Mouse (Mus musculus) CH12.LX (cell line): ENCODE measurements around the gene Sun3. TPM values are rescaled to one million over a fixed set of nuclear protein-coding genes. Genes with fewer than 3 reads are reported as not detected.

Experiments used
- DNase-seq: peaks from one replicate; pipeline ENCODE4 v3.0.0-alpha.2; 2013; ENCODE audit errors: extremely low read depth
- H3K27ac ChIP-seq: 2 replicates; pipeline ENCODE4 v1.5.1; 2012; ENCODE audit warnings: low read depth, mild to moderate bottlenecking, control low read depth, moderate library complexity; ENCODE audit not compliant: insufficient read depth
- H3K27me3 ChIP-seq: replicated peaks from 2 replicates; pipeline ENCODE3; 2012; ENCODE audit warnings: inconsistent platforms
- H3K36me3 ChIP-seq, 2 experiments: replicated peaks in 1 of 2; 2 replicates each; pipeline versions ENCODE3 to v1.6.1; 2012; ENCODE audit warnings: inconsistent platforms in 1 of 2, low read length in 1 of 2, mild to moderate bottlenecking in 1 of 2, mixed read lengths in 1 of 2, moderate library complexity in 1 of 2; ENCODE audit not compliant: control insufficient read depth in 1 of 2, insufficient read depth in 1 of 2
- H3K4me1 ChIP-seq, 2 experiments: 2 replicates each; pipeline ENCODE4 v1.6.1; 2012; ENCODE audit warnings: inconsistent platforms in 1 of 2, moderate library complexity in 1 of 2; ENCODE audit not compliant: insufficient read depth in 2 of 2, control insufficient read depth in 1 of 2
- H3K4me2 ChIP-seq: 2 replicates; pipeline ENCODE4 v1.6.1; 2012; ENCODE audit warnings: low read depth, mild to moderate bottlenecking, control low read depth; ENCODE audit not compliant: poor library complexity, insufficient read depth, severe bottlenecking
- H3K4me3 ChIP-seq, 3 experiments: fragments of 150-350 bp in 1 of 3; sonication (generic) in 1 of 3; replicated peaks in 1 of 3; 2 replicates each; pipeline versions ENCODE3 to v1.5.1; 2011 to 2012; ENCODE audit warnings: low read depth in 2 of 3, low read length in 2 of 3, mild to moderate bottlenecking in 2 of 3, moderate library complexity in 2 of 3, control low read depth in 1 of 3, improper control_type of control experiment in 1 of 3, inconsistent platforms in 1 of 3, mixed read lengths in 1 of 3; ENCODE audit not compliant: poor library complexity in 1 of 3
- H3K79me2 ChIP-seq: replicated peaks from 2 replicates; pipeline ENCODE4 v1.6.1; 2012; ENCODE audit warnings: mild to moderate bottlenecking, moderate library complexity; ENCODE audit not compliant: control insufficient read depth, poor library complexity, insufficient read depth, severe bottlenecking; ENCODE audit errors: extremely low read depth
- H3K9ac ChIP-seq: 2 replicates; pipeline ENCODE4 v1.6.1; 2012; ENCODE audit warnings: low read depth, mild to moderate bottlenecking, control low read depth, moderate library complexity; ENCODE audit not compliant: insufficient read depth
- H3K9me3 ChIP-seq: replicated peaks from 2 replicates; pipeline ENCODE3; 2012; ENCODE audit warnings: low read length, inconsistent platforms, mixed read lengths
- BHLHE40 ChIP-seq: IDR thresholded peaks from 2 replicates; pipeline ENCODE4 v1.6.1; 2011; ENCODE audit warnings: mild to moderate bottlenecking, low read depth, low read length, improper control_type of control experiment
- CHD2 ChIP-seq: IDR thresholded peaks from 2 replicates; pipeline ENCODE4 v1.6.1; 2011; ENCODE audit warnings: low read length, improper control_type of control experiment
- CTCF ChIP-seq, 2 experiments: IDR thresholded peaks in 1 of 2; conservative IDR thresholded peaks in 1 of 2; 2 replicates each; pipeline ENCODE4 v1.5.1; 2011 to 2012; ENCODE audit warnings: low read depth in 2 of 2, low read length in 2 of 2, improper control_type of control experiment in 1 of 2, inconsistent platforms in 1 of 2, mild to moderate bottlenecking in 1 of 2, moderate library complexity in 1 of 2
- E2F4 ChIP-seq: IDR thresholded peaks from 2 replicates; pipeline ENCODE4 v1.6.1; 2011; ENCODE audit warnings: low read depth, low read length, improper control_type of control experiment; ENCODE audit not compliant: insufficient replicate concordance
- EP300 ChIP-seq: IDR thresholded peaks from 2 replicates; pipeline ENCODE4 v1.6.1; 2011; ENCODE audit warnings: low read length, improper control_type of control experiment
- ETS1 ChIP-seq: conservative IDR thresholded peaks from 2 replicates; pipeline ENCODE4 v1.6.1; 2012; ENCODE audit warnings: low read depth, mild to moderate bottlenecking, inconsistent platforms, low read length, improper control_type of control experiment, moderate library complexity
- HCFC1 ChIP-seq: IDR thresholded peaks from 2 replicates; pipeline ENCODE4 v1.6.1; 2012; ENCODE audit warnings: low read depth, mild to moderate bottlenecking, inconsistent platforms, low read length, improper control_type of control experiment
- IRF4 ChIP-seq: IDR thresholded peaks from 2 replicates; pipeline ENCODE4 v1.6.1; 2014; ENCODE audit warnings: low read depth, mild to moderate bottlenecking, inconsistent platforms, low read length, improper control_type of control experiment
- MAFK ChIP-seq: IDR thresholded peaks from 2 replicates; pipeline ENCODE4 v1.6.1; 2011; ENCODE audit warnings: low read length, improper control_type of control experiment; ENCODE audit not compliant: insufficient replicate concordance
- MAX ChIP-seq: IDR thresholded peaks from 2 replicates; pipeline ENCODE4 v1.6.1; 2011; ENCODE audit warnings: low read length, improper control_type of control experiment
- MAZ ChIP-seq: IDR thresholded peaks from 2 replicates; pipeline ENCODE4 v1.6.1; 2012; ENCODE audit warnings: low read depth, mild to moderate bottlenecking, inconsistent platforms, low read length, improper control_type of control experiment, moderate library complexity
- MEF2A ChIP-seq: IDR thresholded peaks from 2 replicates; pipeline ENCODE4 v1.6.1; 2014; ENCODE audit warnings: low read depth, mild to moderate bottlenecking, inconsistent platforms, low read length, improper control_type of control experiment, borderline replicate concordance
- MXI1 ChIP-seq: IDR thresholded peaks from 2 replicates; pipeline ENCODE4 v1.6.1; 2011; ENCODE audit warnings: mild to moderate bottlenecking, low read depth, low read length, improper control_type of control experiment
- NELFE ChIP-seq: IDR thresholded peaks from 2 replicates; pipeline ENCODE4 v1.6.1; 2011; ENCODE audit warnings: low read depth, low read length, improper control_type of control experiment
- NRF1 ChIP-seq: IDR thresholded peaks from 2 replicates; pipeline ENCODE4 v1.6.1; 2014; ENCODE audit warnings: low read depth, mild to moderate bottlenecking, inconsistent platforms, low read length, improper control_type of control experiment, moderate library complexity
- POLR2A ChIP-seq: IDR thresholded peaks from 2 replicates; pipeline ENCODE4 v1.6.1; 2011; ENCODE audit warnings: low read depth, mild to moderate bottlenecking, improper control_type of control experiment, low read length
- POLR2AphosphoS2 ChIP-seq: IDR thresholded peaks from 2 replicates; pipeline ENCODE4 v1.6.1; 2011; ENCODE audit warnings: low read depth, low read length, improper control_type of control experiment
- SMC3 ChIP-seq: IDR thresholded peaks from 2 replicates; pipeline ENCODE4 v1.6.1; 2011; ENCODE audit warnings: low read depth, low read length, improper control_type of control experiment
- TBP ChIP-seq: conservative IDR thresholded peaks from 2 replicates; pipeline ENCODE4 v1.6.1; 2011; ENCODE audit warnings: low read depth, low read length, improper control_type of control experiment
- TCF12 ChIP-seq: IDR thresholded peaks from 2 replicates; pipeline ENCODE4 v1.6.1; 2014; ENCODE audit warnings: low read depth, mild to moderate bottlenecking, inconsistent platforms, low read length, improper control_type of control experiment
- UBTF ChIP-seq: IDR thresholded peaks from 2 replicates; pipeline ENCODE4 v1.6.1; 2012; ENCODE audit warnings: low read depth, mild to moderate bottlenecking, inconsistent platforms, low read length, improper control_type of control experiment, moderate library complexity
- ZC3H11A ChIP-seq: IDR thresholded peaks from 2 replicates; pipeline ENCODE4 v1.6.1; 2012; ENCODE audit warnings: low read depth, mild to moderate bottlenecking, inconsistent platforms, low read length, improper control_type of control experiment
- ZKSCAN1 ChIP-seq: IDR thresholded peaks from 2 replicates; pipeline ENCODE4 v1.6.1; 2012; ENCODE audit warnings: low read depth, inconsistent platforms, low read length, improper control_type of control experiment, borderline replicate concordance
- ZMIZ1 ChIP-seq: IDR thresholded peaks from 2 replicates; pipeline ENCODE4 v1.6.1; 2012; ENCODE audit warnings: low read depth, mild to moderate bottlenecking, inconsistent platforms, low read length, improper control_type of control experiment
- dilution Hi-C: fragments of 300-500 bp; cut with MboI; formaldehyde crosslinking; loops from 2 replicates; pipeline ENCODE4 v1.14.3; 2020; ENCODE audit warnings: low sequenced_read_pairs; ENCODE audit not compliant: extremely low pct_unique_long_range_greater_than_20kb, extremely low pct_ligation_motif_present
- in situ Hi-C: fragments of 300-500 bp; cut with MboI; formaldehyde crosslinking; loops from 3 replicates; pipeline ENCODE4 v1.14.3; 2019; ENCODE audit warnings: low sequenced_read_pairs, low pct_ligation_motif_present, low pct_unique_long_range_greater_than_20kb, mixed read lengths
- polyA plus RNA-seq: library from polyadenylated mRNA; unstranded; fragments of >175 nt; gene quantifications from 2 replicates; pipeline ENCODE4 v1.2.1, GENCODE M21; 2012; ENCODE audit warnings: low read depth; ENCODE audit not compliant: insufficient read length
- total RNA-seq, 2 experiments: library from RNA; depleted of rRNA; stranded (reverse); fragments of 300-350 nt in 1 of 2; fragments of >200 nt in 1 of 2; gene quantifications; 2 replicates each; pipeline ENCODE4 v1.2.3; 2012 to 2014

Sun3 gene
- total and polyA plus RNA-seq, 3 experiments = not detected

GRCm38 (mm10) chr11:9018491-9019267, 30.1 kb downstream of the Sun3 start:
- dilution Hi-C loops = no loop called here
- no peak overlapping the region for H3K9ac ChIP-seq
- peaks cover 88% of the 10 kb centered on the region for H3K27me3 ChIP-seq

GRCm38 (mm10) chr11:9014740-9015139, 34.1 kb downstream of the Sun3 start:
- Histone ChIP-seq H3K4me3 (no peak overlapping the region), H3K36me3 (peaks cover 0 to under 1% of the 10 kb centered on the region in 2 experiments), H3K9me3 (no peaks in the 10 kb centered on the region), H3K4me1 (peaks cover 2 to 6% of the 10 kb centered on the region in 2 experiments; a peak in 3 of 4 replicates)
- TF ChIP-seq CTCF (conservative IDR thresholded peaks at IDR 0.05 in 1 of 2, IDR thresholded peaks at IDR 0.05 in 1 of 2; ENCODE audit: low read depth in 2 of 2, low read length in 2 of 2) (no peak), POLR2A (no peak), TBP (no peak), MAX (no peak), EP300 (no peak), NRF1 (no peak), MEF2A (no peak), E2F4 (no peak), SMC3 (no peak), BHLHE40 (no peak), CHD2 (no peak)
- TF ChIP-seq, all 38 proteins: peak for 0
- no peak overlapping the region for H3K9ac ChIP-seq
- DNase-seq = no peak
- peaks cover 67% of the 10 kb centered on the region for H3K27me3 ChIP-seq
- H3K27ac ChIP-seq = no peak overlapping the region
- in situ Hi-C loops = no loop called here
- dilution Hi-C loops = no loop called here
- H3K4me2 ChIP-seq = no peak overlapping the region
- H3K79me2 ChIP-seq = peaks cover 6% of the 10 kb centered on the region

More at GRCm38 (mm10) chr11:9018491-9019267, 30.1 kb downstream of the Sun3 start:
- Histone ChIP-seq H3K9me3 (no peaks in the 10 kb centered on the region), H3K36me3 (no peaks in the 10 kb centered on the region), H3K4me3 (no peak overlapping the region), H3K4me1 (0 out of 4 replicates have a peak, but pooled peaks cover 0 to 4% of the 10 kb centered on the region in 2 experiments), H3K4me2 (no peak overlapping the region), H3K79me2 (no peaks in the 10 kb centered on the region), H3K27ac (no peak overlapping the region)
- DNase-seq = no peak
- TF ChIP-seq E2F4 = no peak
- TF ChIP-seq MXI1 = no peak
- no peak for TF ChIP-seq ZC3H11A
- TF ChIP-seq MAZ = no peak
- no peak for TF ChIP-seq MAX
- TF ChIP-seq MAFK = no peak
- TF ChIP-seq CTCF (conservative IDR thresholded peaks at IDR 0.05 in 1 of 2, IDR thresholded peaks at IDR 0.05 in 1 of 2; ENCODE audit: low read depth in 2 of 2, low read length in 2 of 2) = no peak
- no peak for TF ChIP-seq HCFC1
- TF ChIP-seq TCF12 = no peak
- TF ChIP-seq NELFE = no peak
- no peak for TF ChIP-seq ETS1
- no peak for TF ChIP-seq ZKSCAN1
- no peak for TF ChIP-seq UBTF
- TF ChIP-seq IRF4 = no peak
- no peak for TF ChIP-seq SMC3
- TF ChIP-seq POLR2AphosphoS2 = no peak
- no peak for TF ChIP-seq ZMIZ1
- in situ Hi-C loops = no loop called here
